Mouse (Mus musculus) C2C12 (cell line): ENCODE data around the gene Tmem255b. TPM values are rescaled to one million over a fixed set of nuclear protein-coding genes. Genes with fewer than 3 reads are reported as not detected.
A peak's percentile ranks its signal among the peaks of the same experiment; 100 is the strongest.

Experiments
- H3K27me3 ChIP-seq: one replicate; pipeline ENCODE4 v1.6.1; 2011; ENCODE audit not compliant: control insufficient read depth, insufficient read depth, insufficient read length
- H3K36me3 ChIP-seq: one replicate; pipeline ENCODE4 v1.6.1; 2011; ENCODE audit not compliant: control insufficient read depth, insufficient read depth
- H3K4me3 ChIP-seq: one replicate; pipeline ENCODE4 v1.5.1; 2011; ENCODE audit warnings: mild to moderate bottlenecking, control low read depth; ENCODE audit not compliant: poor library complexity, insufficient read depth, severe bottlenecking
- H3K79me2 ChIP-seq: one replicate; pipeline ENCODE4 v1.6.1; 2011; ENCODE audit not compliant: control insufficient read depth, insufficient read depth
- H3K79me3 ChIP-seq: one replicate; pipeline ENCODE4 v1.6.1; 2011; ENCODE audit warnings: low read depth, control low read depth
- H3ac ChIP-seq: one replicate; pipeline ENCODE3; 2011; ENCODE audit warnings: low read depth; ENCODE audit not compliant: control insufficient read depth, insufficient read length
- CEBPB ChIP-seq: IDR thresholded peaks from one replicate; pipeline ENCODE4 v1.6.1; 2011; ENCODE audit warnings: low read depth, mild to moderate bottlenecking, control low read depth, moderate library complexity
- CTCF ChIP-seq: IDR thresholded peaks from one replicate; pipeline ENCODE4 v1.5.1; 2011; ENCODE audit not compliant: control insufficient read depth, insufficient read depth, insufficient read length
- FOSL1 ChIP-seq: IDR thresholded peaks from one replicate; pipeline ENCODE4 v1.8.0; 2011; ENCODE audit warnings: mild to moderate bottlenecking, low read length; ENCODE audit not compliant: poor library complexity, insufficient read depth, severe bottlenecking
- MAX ChIP-seq: IDR thresholded peaks from one replicate; pipeline ENCODE4 v1.6.1; 2011; ENCODE audit warnings: mild to moderate bottlenecking, control low read depth
- MYOD1 ChIP-seq: IDR thresholded peaks from one replicate; pipeline ENCODE4 v1.6.1; 2011; ENCODE audit warnings: low read depth; ENCODE audit not compliant: control insufficient read depth, insufficient read length
- MYOG ChIP-seq: IDR thresholded peaks from one replicate; pipeline ENCODE4 v1.6.1; 2011; ENCODE audit not compliant: control insufficient read depth, insufficient read length; ENCODE audit errors: extremely low read depth
- USF1 ChIP-seq: IDR thresholded peaks from one replicate; pipeline ENCODE4 v1.6.1; 2011; ENCODE audit warnings: low read depth, mild to moderate bottlenecking, control low read depth, moderate library complexity
- polyA plus RNA-seq: library from polyadenylated mRNA; unstranded; fragments of >200 nt; fragmentation: generic; extraction: Trizol; gene quantifications from one replicate; pipeline ENCODE4 v1.2.1, GENCODE M21; 2012; ENCODE audit warnings: missing spikeins

Tmem255b gene
- polyA plus RNA-seq, 1 experiment: not detected

DNA sequence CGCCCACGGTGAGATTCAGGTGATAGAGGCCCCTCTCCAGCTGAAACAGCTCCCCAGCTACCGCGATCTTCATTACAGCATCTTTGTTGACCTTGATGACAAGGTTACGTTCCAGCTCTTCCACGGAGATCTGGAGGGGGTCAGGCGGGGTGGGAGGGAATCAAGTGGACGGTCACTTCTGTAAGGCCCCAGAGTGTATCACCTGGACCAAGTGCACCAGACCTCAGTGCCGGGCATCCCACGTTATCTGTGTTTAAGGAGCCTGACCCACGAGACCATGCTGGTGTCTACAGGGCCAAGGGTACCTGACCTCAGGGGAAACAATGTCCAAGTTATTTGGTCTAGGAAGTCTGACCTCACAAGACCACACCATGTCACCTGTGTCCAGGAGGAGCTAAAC, 36.5 kb downstream of the Tmem255b start:
- TF ChIP-seq FOSL1 (no peak), MYOD1 (no peak), CEBPB (no peak), MAX (no peak), MYOG (no peak), USF1 (no peak), CTCF (no peak)
- peaks cover 42% of the 10 kb centered on the region for H3K27me3 ChIP-seq
- H3K79me2 ChIP-seq: no peaks in the 10 kb centered on the region
- no peaks in the 10 kb centered on the region for H3K36me3 ChIP-seq
- H3K79me3 ChIP-seq: no peaks in the 10 kb centered on the region
- no peak overlapping the region for H3ac ChIP-seq
- H3K4me3 ChIP-seq: no peak overlapping the region

DNA sequence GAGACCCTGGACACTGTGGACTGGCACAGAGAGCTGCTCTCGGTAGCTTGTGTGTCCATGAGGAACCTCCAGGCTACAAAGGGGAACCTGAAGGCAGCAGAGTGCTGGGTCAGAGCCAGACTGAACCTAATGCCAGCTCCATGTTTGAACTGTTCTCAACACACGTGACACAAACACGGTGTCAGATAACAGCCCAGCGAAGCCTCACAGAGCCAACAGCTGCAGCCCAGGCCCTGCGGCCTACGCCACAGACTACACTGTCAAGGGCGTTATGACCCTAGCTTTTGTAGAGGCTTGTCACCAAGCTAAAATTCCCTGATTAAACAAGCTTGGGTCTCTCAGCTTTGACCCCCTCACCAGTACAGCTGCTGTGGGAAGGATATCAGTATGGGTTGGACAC, 37.3 kb downstream of the Tmem255b start:
- TF ChIP-seq FOSL1 (no peak), MYOD1 (peak; percentile 28), MYOG (no peak), USF1 (peak; percentile 65), CEBPB (no peak), MAX (no peak), CTCF (no peak)
- Histone ChIP-seq H3ac (no peak overlapping the region), H3K79me3 (no peaks in the 10 kb centered on the region), H3K36me3 (no peaks in the 10 kb centered on the region), H3K79me2 (no peaks in the 10 kb centered on the region), H3K27me3 (peaks cover 41% of the 10 kb centered on the region), H3K4me3 (no peak overlapping the region)

DNA sequence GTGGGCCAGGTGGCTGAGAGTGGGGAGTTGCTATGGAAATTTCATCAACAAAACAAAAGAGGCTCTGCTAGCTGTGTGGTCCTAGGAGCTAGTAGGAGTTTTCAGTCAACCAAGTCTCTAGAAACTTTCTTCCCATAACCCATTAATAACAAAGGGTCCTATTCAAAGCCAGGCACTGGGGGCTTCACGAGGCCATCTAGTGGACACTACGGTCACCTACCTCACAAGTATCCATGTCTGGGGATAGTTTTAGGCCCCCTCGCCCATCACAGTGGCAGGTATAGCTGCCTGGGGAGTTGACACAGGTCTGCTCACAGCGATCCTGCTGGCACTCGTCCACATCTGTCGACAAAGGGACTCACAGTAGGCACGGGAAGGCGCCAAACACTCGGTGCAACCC, 40.9 kb downstream of the Tmem255b start:
- no peaks in the 10 kb centered on the region for H3K79me3 ChIP-seq
- no peak overlapping the region for H3K4me3 ChIP-seq
- TF ChIP-seq FOSL1: no peak
- TF ChIP-seq USF1: no peak
- TF ChIP-seq MYOG: no peak
- no peak for TF ChIP-seq CTCF
- no peak for TF ChIP-seq MAX
- no peak for TF ChIP-seq MYOD1
- H3K79me2 ChIP-seq: no peaks in the 10 kb centered on the region
- no peak overlapping the region for H3ac ChIP-seq
- no peaks in the 10 kb centered on the region for H3K36me3 ChIP-seq
- peaks cover 15% of the 10 kb centered on the region for H3K27me3 ChIP-seq

DNA sequence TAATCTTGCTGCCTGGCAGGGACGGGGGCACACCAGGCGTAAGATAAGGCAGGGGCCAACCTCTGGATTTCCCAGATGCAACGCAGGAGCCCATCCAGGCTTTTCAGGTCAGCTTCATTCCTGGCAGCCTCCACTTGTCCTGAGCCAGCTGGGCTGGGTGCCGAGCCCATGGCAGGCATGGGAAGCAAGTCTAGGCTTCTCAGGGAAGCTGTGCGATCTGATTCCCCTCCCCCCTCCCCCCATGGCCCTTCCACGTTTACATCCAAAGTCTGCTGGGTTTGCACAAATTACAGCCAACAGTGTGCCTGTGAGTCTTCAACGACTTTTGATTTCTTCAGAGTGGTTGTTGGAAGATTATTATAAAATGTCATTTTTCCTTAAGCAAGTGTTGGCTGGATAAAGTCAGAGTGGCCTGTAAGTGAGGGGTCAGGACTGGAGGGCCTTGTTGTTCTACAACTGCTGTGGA, 46.1 kb downstream of the Tmem255b start:
- Histone ChIP-seq H3ac (no peak overlapping the region), H3K36me3 (no peaks in the 10 kb centered on the region), H3K27me3 (peaks cover 38% of the 10 kb centered on the region), H3K4me3 (no peak overlapping the region), H3K79me2 (no peaks in the 10 kb centered on the region), H3K79me3 (no peaks in the 10 kb centered on the region)
- TF ChIP-seq MAX (no peak), MYOD1 (no peak), USF1 (no peak), CTCF (no peak), FOSL1 (no peak), CEBPB (no peak), MYOG (no peak)

DNA sequence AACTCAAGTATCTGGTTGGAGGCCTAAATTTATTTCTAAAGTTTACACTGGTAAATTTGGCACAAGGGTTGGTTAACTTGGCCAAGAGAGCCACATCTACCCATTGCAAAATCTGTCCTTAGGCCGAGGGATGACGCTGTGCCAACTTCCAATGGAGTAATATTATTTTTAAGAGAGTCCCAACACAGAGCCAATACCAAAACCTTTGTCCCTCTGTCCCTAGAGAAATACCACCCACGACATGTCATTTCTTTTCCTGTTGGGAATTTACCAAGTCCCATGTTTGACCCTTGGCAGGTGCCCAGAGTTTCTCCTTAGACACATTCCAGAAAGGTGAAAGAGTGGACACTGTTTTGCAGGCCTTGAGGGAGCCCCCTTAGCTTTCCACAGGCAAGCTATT, 46.6 kb downstream of the Tmem255b start:
- Histone ChIP-seq H3K79me2 (no peaks in the 10 kb centered on the region), H3K79me3 (no peaks in the 10 kb centered on the region), H3K36me3 (no peaks in the 10 kb centered on the region), H3K27me3 (peaks cover 38% of the 10 kb centered on the region), H3ac (no peak overlapping the region), H3K4me3 (no peak overlapping the region)
- TF ChIP-seq CTCF: no peak
- TF ChIP-seq CEBPB: no peak
- TF ChIP-seq FOSL1: no peak
- TF ChIP-seq MAX: no peak
- no peak for TF ChIP-seq MYOD1
- TF ChIP-seq MYOG: no peak
- no peak for TF ChIP-seq USF1
